Mouse (Mus musculus) kidney, postnatal 0 days (tissue): ENCODE data around the gene Cyp4f40. TPM values are rescaled to one million over a fixed set of nuclear protein-coding genes. Genes with fewer than 3 reads are reported as not detected.
"Not testable (repeated sequence)": the region's sequence is repeated elsewhere in the genome, so short reads cannot be mapped to it uniquely, and the experiment has no call there.

Source experiments
- ATAC-seq: fragments of 200-750 bp; cut with Nextera tagmentation; replicated peaks from 2 replicates; pipeline ENCODE4 v1.8.0; 2017; ENCODE audit warnings: low read depth, moderate number of reproducible peaks, moderate TSS enrichment, moderate library complexity; ENCODE audit not compliant: low FRiP score
- DNase-seq: peaks from one replicate; pipeline ENCODE4 v3.0.0-alpha.2; 2016; ENCODE audit warnings: low spot score
- H3K27ac ChIP-seq: fragments of 300-500 bp; sonication (generic); 2 replicates; pipeline ENCODE4 v1.5.1; 2014; ENCODE audit warnings: mild to moderate bottlenecking
- H3K27me3 ChIP-seq: fragments of 300-500 bp; sonication (generic); 2 replicates; pipeline ENCODE4 v1.6.1; 2014; ENCODE audit warnings: low read length, mixed read lengths; ENCODE audit not compliant: insufficient read depth
- H3K36me3 ChIP-seq: fragments of 300-500 bp; sonication (generic); 2 replicates; pipeline ENCODE4 v1.6.1; 2014; ENCODE audit warnings: low read length, mixed read lengths; ENCODE audit not compliant: insufficient read depth
- H3K4me1 ChIP-seq: fragments of 300-500 bp; sonication (generic); replicated peaks from 2 replicates; pipeline ENCODE4 v1.6.1; 2014; ENCODE audit warnings: antibody characterized with exemption, low read length, mixed read lengths; ENCODE audit not compliant: insufficient read depth
- H3K4me2 ChIP-seq: fragments of 300-500 bp; sonication (generic); 2 replicates; pipeline ENCODE4 v1.6.1; 2014; ENCODE audit warnings: mild to moderate bottlenecking, low read length, moderate library complexity, mixed read lengths
- H3K4me3 ChIP-seq: fragments of 300-500 bp; sonication (generic); replicated peaks from 2 replicates; pipeline ENCODE4 v1.5.1; 2014; ENCODE audit warnings: low read depth, low read length
- H3K9ac ChIP-seq: fragments of 300-500 bp; sonication (generic); 2 replicates; pipeline ENCODE4 v1.6.1; 2014; ENCODE audit warnings: low read depth, low read length
- H3K9me3 ChIP-seq: fragments of 300-500 bp; sonication (generic); replicated peaks from 2 replicates; pipeline ENCODE4 v1.6.1; 2016; ENCODE audit warnings: low read length, inconsistent platforms, mixed read lengths
- CTCF ChIP-seq: IDR thresholded peaks from 2 replicates; pipeline ENCODE4 v1.5.1; 2016; ENCODE audit warnings: antibody characterized with exemption, low read depth, mild to moderate bottlenecking, moderate library complexity
- WGBS: fragments of 180-500 bp; shearing (Covaris S2); extraction: QIAGEN DNeasy Blood & Tissue Kit; methylation state at CpG from one replicate; pipeline ENCODE4 v1.1.7; 2014; 5-methylcytosine and 5-hydroxymethylcytosine counted together
- polyA plus RNA-seq: library from polyadenylated mRNA; unstranded; fragments of >200 nt; fragmentation: Nextera tagmentation; extraction: Ambion mirVana; gene quantifications from 2 replicates; pipeline ENCODE4 v1.2.1, GENCODE M21; 2015

Gene Cyp4f40
- polyA plus RNA-seq, 1 experiment from 2014 or later, result 0.05 TPM

DNA sequence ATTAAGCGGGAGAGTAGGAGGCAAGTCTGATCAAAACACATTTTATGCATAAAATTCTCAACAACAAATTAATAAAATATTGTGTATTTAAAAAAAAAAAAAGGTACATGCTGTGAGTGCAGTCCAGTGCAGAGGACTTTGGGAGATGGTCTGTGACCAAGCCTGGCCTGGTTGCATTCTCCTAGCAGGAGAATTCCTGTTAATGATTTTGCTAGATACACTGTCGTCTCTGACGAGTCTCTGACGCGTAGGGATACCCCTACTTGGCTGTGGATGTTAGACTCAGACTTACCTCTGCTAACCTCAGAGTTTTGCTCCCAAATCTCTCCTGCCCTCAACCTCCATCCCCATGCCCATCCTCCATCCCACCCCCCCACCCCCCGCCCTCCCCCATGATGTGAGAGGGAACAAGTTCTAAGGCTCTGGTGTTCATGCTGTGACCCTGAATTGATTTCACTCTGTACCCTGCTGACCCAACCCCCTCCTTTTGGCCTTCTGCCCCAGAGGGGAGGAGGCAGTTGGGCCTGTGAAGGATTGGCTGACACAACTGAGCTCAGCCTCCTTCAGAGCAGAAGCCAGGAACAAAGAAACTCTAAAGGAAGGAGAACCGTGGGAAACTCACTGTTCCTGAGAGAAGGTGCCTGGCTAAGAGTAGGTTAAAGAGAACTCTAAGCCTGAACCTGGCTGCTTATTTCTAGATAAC is 26.5 kb downstream of the Cyp4f40 start, which contains the start of gene Cyp4f15:
TSS of gene Cyp4f15 (plus strand) at position 580 of the 703 bp plus-strand sequence.
- no peaks in the 10 kb centered on the region for H3K36me3 ChIP-seq
- DNase-seq (no peak), ATAC-seq (no peak)
- H3K27ac ChIP-seq, result no peak within 1 kb of the TSS
- H3K27me3 ChIP-seq, result no peaks in the 10 kb centered on the region
- no peak for TF ChIP-seq CTCF
- H3K9me3 ChIP-seq, result no peaks in the 10 kb centered on the region
- no peak within 1 kb of the TSS for H3K4me2 ChIP-seq
- no peak within 1 kb of the TSS for H3K9ac ChIP-seq
- no peak within 1 kb of the TSS for H3K4me3 ChIP-seq
- H3K4me1 ChIP-seq, result no peaks in the 10 kb centered on the region
- WGBS, result 41% methylated on average over 7 of the region's 7 CpGs

DNA sequence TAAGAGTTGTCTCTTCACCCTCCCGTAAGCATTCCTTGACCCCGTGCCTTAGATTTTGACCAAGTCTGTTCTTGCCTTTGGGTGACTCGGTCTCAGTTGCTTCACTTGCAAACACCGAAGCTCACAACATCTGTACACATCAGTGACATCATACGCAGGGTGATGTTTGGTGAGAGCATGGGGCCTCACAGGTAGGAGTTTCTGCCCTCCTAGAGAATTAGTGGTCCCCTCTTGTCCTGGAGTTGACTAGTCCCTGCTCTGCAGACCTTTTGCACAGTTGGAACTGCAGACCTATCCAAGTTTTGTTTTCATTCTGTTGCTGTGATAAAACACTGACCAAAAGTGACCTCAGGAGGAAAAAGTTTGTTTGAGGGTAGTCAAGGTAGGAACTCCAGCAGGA is 28.0 kb downstream of the Cyp4f40 start:
- Histone ChIP-seq H3K27ac (no peak overlapping the region), H3K9ac (no peak overlapping the region), H3K27me3 (no peaks in the 10 kb centered on the region), H3K36me3 (no peaks in the 10 kb centered on the region), H3K4me3 (no peak overlapping the region), H3K4me1 (no peaks in the 10 kb centered on the region), H3K4me2 (no peak overlapping the region), H3K9me3 (no peaks in the 10 kb centered on the region)
- no peak for DNase-seq
- ATAC-seq, result no peak
- no peak for TF ChIP-seq CTCF
- WGBS, result 95% methylated on average over 5 of the region's 5 CpGs

DNA sequence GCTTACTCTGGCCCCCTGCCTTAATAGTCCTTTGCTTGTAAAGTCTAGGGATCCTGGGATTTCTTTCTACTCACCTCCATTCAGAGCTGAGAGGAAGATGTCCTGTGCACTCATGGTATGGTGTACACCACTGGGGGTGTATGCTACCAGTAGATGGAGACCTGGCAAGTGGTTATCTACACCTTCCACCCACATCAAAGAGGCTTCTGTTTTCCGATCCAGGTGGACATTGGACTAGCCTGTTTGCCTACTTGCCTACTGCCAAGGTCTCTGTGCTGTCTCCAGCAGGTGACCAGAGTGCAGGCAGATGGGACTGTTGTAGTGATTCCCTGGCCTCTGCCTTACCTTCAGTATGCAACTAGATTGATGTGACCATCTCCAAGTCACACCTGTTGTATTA is 32.3 kb downstream of the Cyp4f40 start:
- no peak overlapping the region for H3K9ac ChIP-seq
- no peak overlapping the region for H3K27ac ChIP-seq
- 82% methylated on average over 1 of the region's 1 CpGs for WGBS
- H3K9me3 ChIP-seq, result no peaks in the 10 kb centered on the region
- H3K4me1 ChIP-seq, result no peaks in the 10 kb centered on the region
- ATAC-seq (no peak), DNase-seq (no peak)
- TF ChIP-seq CTCF, result no peak
- H3K27me3 ChIP-seq, result no peaks in the 10 kb centered on the region
- no peaks in the 10 kb centered on the region for H3K36me3 ChIP-seq
- no peak overlapping the region for H3K4me3 ChIP-seq
- H3K4me2 ChIP-seq, result no peak overlapping the region

DNA sequence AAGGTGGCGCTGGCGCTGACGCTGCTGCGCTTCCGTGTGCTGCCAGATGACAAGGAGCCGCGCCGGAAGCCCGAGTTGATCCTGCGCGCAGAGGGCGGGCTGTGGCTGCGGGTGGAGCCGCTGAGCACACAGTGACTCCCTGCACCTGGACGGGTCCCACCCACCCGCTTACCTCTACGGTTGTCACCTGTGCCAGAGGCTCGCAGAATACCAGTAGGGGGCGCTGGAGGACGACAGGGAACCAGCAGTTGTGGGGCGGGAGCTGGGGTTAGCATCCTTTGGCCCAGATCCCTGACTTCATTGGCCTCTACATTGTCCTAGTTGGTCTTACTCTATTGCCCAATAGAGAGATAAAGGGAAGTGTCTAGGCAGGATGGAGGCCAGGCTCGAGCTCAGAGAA is 44.1 kb downstream of the Cyp4f40 start:
- ATAC-seq (no peak), DNase-seq (no peak)
- H3K9me3 ChIP-seq, result 0 out of 2 replicates have a peak, but pooled peaks cover 4% of the 10 kb centered on the region
- no peaks in the 10 kb centered on the region for H3K27me3 ChIP-seq
- no peak overlapping the region for H3K4me3 ChIP-seq
- no peak overlapping the region for H3K9ac ChIP-seq
- no peak overlapping the region for H3K27ac ChIP-seq
- 45% methylated on average over 22 of the region's 22 CpGs for WGBS
- H3K4me1 ChIP-seq, result no peaks in the 10 kb centered on the region
- H3K36me3 ChIP-seq, result no peaks in the 10 kb centered on the region
- no peak for TF ChIP-seq CTCF
- 0 out of 2 replicates have a peak overlapping the region, but pooled peaks have one; percentile 10 for H3K4me2 ChIP-seq

DNA sequence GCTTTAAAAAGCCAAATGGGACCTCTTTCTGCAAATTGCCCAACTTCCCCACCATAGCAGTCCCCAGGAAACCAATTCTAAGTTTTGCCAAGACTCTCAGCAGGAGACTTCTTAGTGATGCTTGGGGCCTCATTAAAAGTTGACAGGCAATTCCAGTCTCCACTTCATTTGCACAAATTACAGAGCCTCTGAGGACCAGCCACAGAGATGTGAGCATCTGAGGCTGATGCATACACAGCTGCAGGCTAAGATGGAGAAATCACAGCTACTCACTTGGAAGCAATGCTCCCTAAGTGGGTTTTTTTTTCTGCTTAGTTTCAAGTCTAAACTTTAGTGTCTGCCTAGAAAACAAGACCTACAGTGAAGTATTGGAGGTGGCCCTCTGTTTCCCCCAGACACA is 51.8 kb downstream of the Cyp4f40 start:
- H3K27me3 ChIP-seq, H3K36me3 ChIP-seq, H3K4me3 ChIP-seq, H3K4me2 ChIP-seq, H3K9ac ChIP-seq, H3K9me3 ChIP-seq, H3K4me1 ChIP-seq, DNase-seq, ATAC-seq, H3K27ac ChIP-seq: not testable (repeated sequence)

DNA sequence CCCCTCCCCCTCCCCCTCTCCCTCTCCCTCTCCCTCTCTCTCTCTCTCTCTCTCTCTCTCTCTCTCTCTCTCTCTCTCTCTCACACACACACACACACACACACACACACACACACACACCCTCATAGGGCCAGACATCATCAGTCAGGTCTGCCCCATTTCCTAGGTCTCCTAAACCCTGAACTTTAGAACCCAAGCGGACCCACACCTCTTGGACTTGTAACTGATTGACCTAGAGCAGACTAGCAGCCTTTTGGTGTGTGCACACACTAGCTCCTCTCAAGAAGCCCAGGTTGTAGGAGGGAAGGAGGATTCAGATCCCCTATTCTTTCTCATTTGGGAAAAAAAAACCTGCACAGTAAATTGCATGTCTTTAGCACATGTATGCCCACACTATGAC is 63.5 kb downstream of the Cyp4f40 start:
- not testable (repeated sequence) for H3K9me3 ChIP-seq, H3K9ac ChIP-seq, H3K4me3 ChIP-seq, H3K36me3 ChIP-seq, H3K27ac ChIP-seq, H3K27me3 ChIP-seq, ATAC-seq, DNase-seq, H3K4me1 ChIP-seq, H3K4me2 ChIP-seq
- WGBS, result 86% methylated on average over 1 of the region's 1 CpGs

DNA sequence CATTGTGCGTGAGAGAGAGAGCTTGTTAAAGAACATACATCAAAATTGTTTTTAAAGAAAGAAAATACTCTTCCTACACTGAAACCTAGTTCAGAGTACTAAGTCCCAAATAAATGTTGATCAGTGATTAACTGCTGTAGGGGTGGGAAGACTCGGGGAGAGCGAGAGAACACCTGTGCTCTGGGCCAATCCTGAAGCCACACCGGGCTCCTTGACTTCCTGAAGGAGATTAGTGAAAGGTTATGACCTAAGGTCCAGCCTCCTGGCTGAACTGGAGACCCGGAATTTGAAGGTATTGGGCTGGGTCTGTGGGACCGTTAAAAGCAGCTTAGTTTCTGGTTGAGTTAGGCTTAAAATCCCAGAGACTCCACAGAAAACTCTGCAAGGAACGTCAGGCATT is 64.1 kb downstream of the Cyp4f40 start:
- H3K9me3 ChIP-seq, result no peaks in the 10 kb centered on the region
- H3K4me2 ChIP-seq, result no peak overlapping the region
- TF ChIP-seq CTCF, result no peak
- no peak for DNase-seq
- no peaks in the 10 kb centered on the region for H3K36me3 ChIP-seq
- 74% methylated on average over 7 of the region's 7 CpGs for WGBS
- no peak overlapping the region for H3K9ac ChIP-seq
- no peak overlapping the region for H3K27ac ChIP-seq
- H3K4me1 ChIP-seq, result no peaks in the 10 kb centered on the region
- ATAC-seq, result no peak
- no peak overlapping the region for H3K4me3 ChIP-seq
- no peaks in the 10 kb centered on the region for H3K27me3 ChIP-seq

DNA sequence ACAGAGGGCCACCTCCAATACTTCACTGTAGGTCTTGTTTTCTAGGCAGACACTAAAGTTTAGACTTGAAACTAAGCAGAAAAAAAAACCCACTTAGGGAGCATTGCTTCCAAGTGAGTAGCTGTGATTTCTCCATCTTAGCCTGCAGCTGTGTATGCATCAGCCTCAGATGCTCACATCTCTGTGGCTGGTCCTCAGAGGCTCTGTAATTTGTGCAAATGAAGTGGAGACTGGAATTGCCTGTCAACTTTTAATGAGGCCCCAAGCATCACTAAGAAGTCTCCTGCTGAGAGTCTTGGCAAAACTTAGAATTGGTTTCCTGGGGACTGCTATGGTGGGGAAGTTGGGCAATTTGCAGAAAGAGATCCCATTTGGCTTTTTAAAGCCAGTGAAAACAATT is 67.7 kb downstream of the Cyp4f40 start:
- H3K9me3 ChIP-seq, H3K27me3 ChIP-seq, H3K27ac ChIP-seq, H3K36me3 ChIP-seq, ATAC-seq, DNase-seq, H3K4me3 ChIP-seq, H3K4me1 ChIP-seq, H3K4me2 ChIP-seq, H3K9ac ChIP-seq: not testable (repeated sequence)
